Mouse (Mus musculus): ENCODE results near the gene Slc36a3.

GRCm38 (mm10) chr11:55087006-55087405 is 64.5 kb downstream of the Slc36a3 start:
- peak; percentile 97 for TF ChIP-seq CTCF (IDR thresholded peaks at IDR 0.05; ENCODE audit: borderline replicate concordance, extremely low read depth, insufficient read depth, insufficient read length)
- no peak for TF ChIP-seq POLR2A (IDR thresholded peaks at IDR 0.05; ENCODE audit: borderline replicate concordance, extremely low read depth, insufficient read depth, insufficient read length, poor library complexity, severe bottlenecking)

Measured in brain, embryonic 14.5 days (tissue).